Mouse (Mus musculus) erythroblast, adult 5-6 weeks (primary cell): ENCODE data around the gene Spon1. TPM values are rescaled to one million over a fixed set of nuclear protein-coding genes. Genes with fewer than 3 reads are reported as not detected.

Experiments
- ATAC-seq: replicated peaks from 2 replicates; pipeline ENCODE4 v1.8.0; 2016; ENCODE audit warnings: moderate number of reproducible peaks, mild to moderate bottlenecking, moderate TSS enrichment, inconsistent platforms; ENCODE audit not compliant: poor library complexity, low FRiP score, severe bottlenecking
- total RNA-seq, 2 experiments: library from RNA; stranded (forward) in 1 of 2; stranded (reverse) in 1 of 2; fragments of 150-400 nt in 1 of 2; fragments of 200-764, 138-1000 nt in 1 of 2; gene quantifications; 2 replicates each; pipeline versions ENCODE4 v1.2.3 to v1.2.4; 2015 to 2017; ENCODE audit warnings: low replicate concordance in 2 of 2

The Spon1 gene
- total RNA-seq, 2 experiments from 2014 or later = 0.17 TPM; not detected in 1

GRCm38 (mm10) chr7:113828122-113828571 is 62.3 kb downstream of the Spon1 start:
- ATAC-seq = no peak

GRCm38 (mm10) chr7:113828576-113828975 is 62.8 kb downstream of the Spon1 start:
- ATAC-seq = no peak

GRCm38 (mm10) chr7:113837151-113837550 is 71.4 kb downstream of the Spon1 start:
- ATAC-seq = no peak

- no peak for ATAC-seq
Observed at GRCm38 (mm10) chr7:113839431-113839830, 73.6 kb downstream of the Spon1 start.

- no peak for ATAC-seq
Observed at GRCm38 (mm10) chr7:113841521-113841920, 75.7 kb downstream of the Spon1 start.

GRCm38 (mm10) chr7:113843150-113843549 is 77.4 kb downstream of the Spon1 start:
- no peak for ATAC-seq

- no peak for ATAC-seq
Observed at GRCm38 (mm10) chr7:113845191-113845590, 79.4 kb downstream of the Spon1 start.

GRCm38 (mm10) chr7:113846553-113846952 is 80.8 kb downstream of the Spon1 start:
- no peak for ATAC-seq

GRCm38 (mm10) chr7:113847041-113847819 is 81.4 kb downstream of the Spon1 start:
- ATAC-seq = no peak

GRCm38 (mm10) chr7:113850389-113850788 is 84.6 kb downstream of the Spon1 start:
- ATAC-seq = no peak

- no peak for ATAC-seq
Observed at GRCm38 (mm10) chr7:113855396-113855795, 89.6 kb downstream of the Spon1 start.

- ATAC-seq = no peak
Observed at GRCm38 (mm10) chr7:113856067-113856466, 90.3 kb downstream of the Spon1 start.

GRCm38 (mm10) chr7:113859480-113859881 is 93.7 kb downstream of the Spon1 start:
- ATAC-seq = no peak

GRCm38 (mm10) chr7:113861964-113862363 is 96.2 kb downstream of the Spon1 start:
- ATAC-seq = no peak

- no peak for ATAC-seq
Observed at GRCm38 (mm10) chr7:113872846-113873245, 107.0 kb downstream of the Spon1 start.

GRCm38 (mm10) chr7:113877451-113877850 is 111.7 kb downstream of the Spon1 start:
- ATAC-seq = no peak

- no peak for ATAC-seq
Observed at GRCm38 (mm10) chr7:113877926-113878325, 112.1 kb downstream of the Spon1 start.

- no peak for ATAC-seq
Observed at GRCm38 (mm10) chr7:113879085-113879501, 113.3 kb downstream of the Spon1 start.

GRCm38 (mm10) chr7:113880021-113880420 is 114.2 kb downstream of the Spon1 start:
- no peak for ATAC-seq

GRCm38 (mm10) chr7:113890782-113891181 is 125.0 kb downstream of the Spon1 start:
- ATAC-seq = no peak

- ATAC-seq = no peak
Observed at GRCm38 (mm10) chr7:113891491-113891890, 125.7 kb downstream of the Spon1 start.
